Mouse (Mus musculus) brain, embryonic 14.5 days (tissue): ENCODE results near the gene Aco1. TPM values are rescaled to one million over a fixed set of nuclear protein-coding genes. Genes with fewer than 3 reads are reported as not detected.

Source experiments
- DNase-seq: peaks from one replicate; pipeline ENCODE4 v3.0.0-alpha.2; 2011; ENCODE audit warnings: low read depth
- CTCF ChIP-seq: fragments of 200-500 bp; IDR thresholded peaks from 2 replicates; pipeline ENCODE4 v1.5.1; 2012; ENCODE audit warnings: inconsistent platforms, mild to moderate bottlenecking, moderate library complexity, borderline replicate concordance; ENCODE audit not compliant: insufficient read depth, insufficient read length; ENCODE audit errors: extremely low read depth
- POLR2A ChIP-seq: fragments of 200-500 bp; IDR thresholded peaks from 2 replicates; pipeline ENCODE4 v1.6.1; 2012; ENCODE audit warnings: mild to moderate bottlenecking, inconsistent platforms, borderline replicate concordance; ENCODE audit not compliant: poor library complexity, insufficient read depth, insufficient read length, severe bottlenecking; ENCODE audit errors: extremely low read depth
- polyA plus RNA-seq: library from polyadenylated mRNA; depleted of rRNA; stranded (reverse); fragments of >200 nt; gene quantifications from 2 replicates; pipeline ENCODE4 v1.2.3, GENCODE M21; 2012

The Aco1 gene
- polyA plus RNA-seq, 1 experiment, result 52.3 TPM

- DNase-seq, result no peak
- TF ChIP-seq POLR2A (no peak), CTCF (no peak)
These were observed 14.8 kb downstream of the Aco1 start for GRCm38 (mm10) chr4:40157500-40158223.

- TF ChIP-seq CTCF (no peak), POLR2A (no peak)
- DNase-seq, result no peak
These were observed 15.3 kb downstream of the Aco1 start for GRCm38 (mm10) chr4:40158224-40158540.

GRCm38 (mm10) chr4:40160591-40161434 is 17.9 kb downstream of the Aco1 start:
- DNase-seq, result no peak

GRCm38 (mm10) chr4:40163646-40164045 is 20.8 kb downstream of the Aco1 start:
- DNase-seq, result no peak
- TF ChIP-seq CTCF (no peak), POLR2A (no peak)

More at GRCm38 (mm10) chr4:40160591-40161434, 17.9 kb downstream of the Aco1 start:
- TF ChIP-seq CTCF, result no peak

- DNase-seq, result no peak
- TF ChIP-seq POLR2A, result no peak
- no peak for TF ChIP-seq CTCF
These were observed 28.6 kb downstream of the Aco1 start for GRCm38 (mm10) chr4:40171477-40171876.

- DNase-seq, result no peak
- TF ChIP-seq CTCF, result no peak
- TF ChIP-seq POLR2A, result no peak
These were observed 29.5 kb downstream of the Aco1 start for GRCm38 (mm10) chr4:40172336-40172735.

GRCm38 (mm10) chr4:40174321-40174720 is 31.4 kb downstream of the Aco1 start:
- no peak for DNase-seq
- TF ChIP-seq CTCF, result no peak
- no peak for TF ChIP-seq POLR2A

- TF ChIP-seq POLR2A (no peak), CTCF (no peak)
- DNase-seq, result peak; percentile 1
These were observed 35.7 kb downstream of the Aco1 start for GRCm38 (mm10) chr4:40178584-40178983.

GRCm38 (mm10) chr4:40180046-40180445 is 37.2 kb downstream of the Aco1 start:
- no peak for DNase-seq
- TF ChIP-seq CTCF (no peak), POLR2A (no peak)

GRCm38 (mm10) chr4:40181681-40182080 is 38.8 kb downstream of the Aco1 start:
- TF ChIP-seq CTCF, result no peak
- no peak for TF ChIP-seq POLR2A
- DNase-seq, result no peak

- DNase-seq, result peak; percentile 73
- TF ChIP-seq POLR2A (no peak), CTCF (peak; percentile 71)
These were observed 39.9 kb downstream of the Aco1 start for GRCm38 (mm10) chr4:40182651-40183320.
